Mouse (Mus musculus): ENCODE data around the gene Dlgap1. TPM values are rescaled to one million over a fixed set of nuclear protein-coding genes. Genes with fewer than 3 reads are reported as not detected.

Gene Dlgap1
- total and polyA plus RNA-seq, 2 experiments from 2014 or later, result 0.20 to 0.76 TPM

- no peak for DNase-seq (ENCODE audit: low spot score)
- 61% methylated on average over 3 of the region's 3 CpGs for WGBS
- Histone ChIP-seq H3K27me3 (ENCODE audit: control insufficient read depth, insufficient read depth, low read length) (0 out of 2 replicates have a peak, but pooled peaks cover 3% of the 10 kb centered on the region), H3K9me3 (replicated peaks; ENCODE audit: control insufficient read depth, low read length) (no peaks in the 10 kb centered on the region), H3K4me1 (ENCODE audit: control insufficient read depth, insufficient read depth) (no peaks in the 10 kb centered on the region), H3K36me3 (replicated peaks; ENCODE audit: control insufficient read depth, insufficient read depth, low read length) (no peaks in the 10 kb centered on the region), H3K4me2 (ENCODE audit: low read depth, low read length) (no peak overlapping the region), H3K4me3 (ENCODE audit: low read depth, low read length) (no peak overlapping the region), H3K9ac (replicated peaks; ENCODE audit: low read depth, low read length) (no peak overlapping the region), H3K27ac (ENCODE audit: low read depth) (no peak overlapping the region)
- ATAC-seq (ENCODE audit: insufficient read depth, low read depth), result no peak
- TF ChIP-seq EP300 (IDR thresholded peaks at IDR 0.05; ENCODE audit: low read depth), result no peak
- no peak for TF ChIP-seq CTCF (IDR thresholded peaks at IDR 0.05; ENCODE audit: low read depth)
Observed at GRCm38 (mm10) chr17:70661382-70661781, 692.5 kb downstream of the Dlgap1 start.

GRCm38 (mm10) chr17:70663992-70664391, 695.1 kb downstream of the Dlgap1 start:
- H3K27ac ChIP-seq (ENCODE audit: low read depth), result no peak overlapping the region
- H3K9me3 ChIP-seq (replicated peaks; ENCODE audit: control insufficient read depth, low read length), result no peaks in the 10 kb centered on the region
- ATAC-seq (ENCODE audit: insufficient read depth, low read depth) (no peak), DNase-seq (ENCODE audit: low spot score) (no peak)
- H3K4me1 ChIP-seq (ENCODE audit: control insufficient read depth, insufficient read depth), result no peaks in the 10 kb centered on the region
- no peaks in the 10 kb centered on the region for H3K36me3 ChIP-seq (replicated peaks; ENCODE audit: control insufficient read depth, insufficient read depth, low read length)
- H3K4me2 ChIP-seq (ENCODE audit: low read depth, low read length), result no peak overlapping the region
- WGBS, result 81% methylated on average over 6 of the region's 6 CpGs
- H3K9ac ChIP-seq (replicated peaks; ENCODE audit: low read depth, low read length), result no peak overlapping the region
- 0 out of 2 replicates have a peak, but pooled peaks cover 3% of the 10 kb centered on the region for H3K27me3 ChIP-seq (ENCODE audit: control insufficient read depth, insufficient read depth, low read length)
- H3K4me3 ChIP-seq (ENCODE audit: low read depth, low read length), result no peak overlapping the region
- TF ChIP-seq CTCF (IDR thresholded peaks at IDR 0.05; ENCODE audit: low read depth) (no peak), EP300 (IDR thresholded peaks at IDR 0.05; ENCODE audit: low read depth) (no peak)

GRCm38 (mm10) chr17:70664484-70665040, 695.7 kb downstream of the Dlgap1 start:
- DNase-seq (ENCODE audit: low spot score), result no peak
- Histone ChIP-seq H3K4me3 (ENCODE audit: low read depth, low read length) (no peak overlapping the region), H3K27ac (ENCODE audit: low read depth) (no peak overlapping the region), H3K9me3 (replicated peaks; ENCODE audit: control insufficient read depth, low read length) (no peaks in the 10 kb centered on the region), H3K36me3 (replicated peaks; ENCODE audit: control insufficient read depth, insufficient read depth, low read length) (no peaks in the 10 kb centered on the region), H3K4me1 (ENCODE audit: control insufficient read depth, insufficient read depth) (no peaks in the 10 kb centered on the region), H3K4me2 (ENCODE audit: low read depth, low read length) (no peak overlapping the region), H3K27me3 (ENCODE audit: control insufficient read depth, insufficient read depth, low read length) (0 out of 2 replicates have a peak, but pooled peaks cover 3% of the 10 kb centered on the region), H3K9ac (replicated peaks; ENCODE audit: low read depth, low read length) (no peak overlapping the region)
- TF ChIP-seq EP300 (IDR thresholded peaks at IDR 0.05; ENCODE audit: low read depth) (no peak), CTCF (IDR thresholded peaks at IDR 0.05; ENCODE audit: low read depth) (no peak)
- ATAC-seq (ENCODE audit: insufficient read depth, low read depth), result no peak

GRCm38 (mm10) chr17:70673985-70674384, 705.1 kb downstream of the Dlgap1 start:
- H3K4me1 ChIP-seq (ENCODE audit: control insufficient read depth, insufficient read depth), result no peaks in the 10 kb centered on the region
- 81% methylated on average over 13 of the region's 13 CpGs for WGBS
- no peak overlapping the region for H3K27ac ChIP-seq (ENCODE audit: low read depth)
- H3K36me3 ChIP-seq (replicated peaks; ENCODE audit: control insufficient read depth, insufficient read depth, low read length), result no peaks in the 10 kb centered on the region
- no peaks in the 10 kb centered on the region for H3K27me3 ChIP-seq (ENCODE audit: control insufficient read depth, insufficient read depth, low read length)
- H3K9ac ChIP-seq (replicated peaks; ENCODE audit: low read depth, low read length), result no peak overlapping the region
- ATAC-seq (ENCODE audit: insufficient read depth, low read depth) (no peak), DNase-seq (ENCODE audit: low spot score) (no peak)
- H3K4me3 ChIP-seq (ENCODE audit: low read depth, low read length), result no peak overlapping the region
- H3K9me3 ChIP-seq (replicated peaks; ENCODE audit: control insufficient read depth, low read length), result no peaks in the 10 kb centered on the region
- TF ChIP-seq CTCF (IDR thresholded peaks at IDR 0.05; ENCODE audit: low read depth), result no peak
- TF ChIP-seq EP300 (IDR thresholded peaks at IDR 0.05; ENCODE audit: low read depth), result no peak
- no peak overlapping the region for H3K4me2 ChIP-seq (ENCODE audit: low read depth, low read length)

- Histone ChIP-seq H3K4me2 (ENCODE audit: low read depth, low read length) (no peak overlapping the region), H3K27ac (ENCODE audit: low read depth) (no peak overlapping the region), H3K36me3 (replicated peaks; ENCODE audit: control insufficient read depth, insufficient read depth, low read length) (no peaks in the 10 kb centered on the region), H3K27me3 (ENCODE audit: control insufficient read depth, insufficient read depth, low read length) (no peaks in the 10 kb centered on the region), H3K4me1 (ENCODE audit: control insufficient read depth, insufficient read depth) (no peaks in the 10 kb centered on the region), H3K4me3 (ENCODE audit: low read depth, low read length) (no peak overlapping the region), H3K9me3 (replicated peaks; ENCODE audit: control insufficient read depth, low read length) (no peaks in the 10 kb centered on the region), H3K9ac (replicated peaks; ENCODE audit: low read depth, low read length) (no peak overlapping the region)
- ATAC-seq (ENCODE audit: insufficient read depth, low read depth) (no peak), DNase-seq (ENCODE audit: low spot score) (no peak)
- 40% methylated on average over 2 of the region's 2 CpGs for WGBS
- TF ChIP-seq CTCF (IDR thresholded peaks at IDR 0.05; ENCODE audit: low read depth), result no peak
- TF ChIP-seq EP300 (IDR thresholded peaks at IDR 0.05; ENCODE audit: low read depth), result no peak
Observed at GRCm38 (mm10) chr17:70676522-70676921, 707.6 kb downstream of the Dlgap1 start.

GRCm38 (mm10) chr17:70683561-70684167, 714.8 kb downstream of the Dlgap1 start:
- no peak overlapping the region for H3K4me2 ChIP-seq (ENCODE audit: low read depth, low read length)
- peak; percentile 33 for ATAC-seq (ENCODE audit: insufficient read depth, low read depth)

More at GRCm38 (mm10) chr17:70683561-70684167, 714.8 kb downstream of the Dlgap1 start:
- no peak for TF ChIP-seq EP300 (IDR thresholded peaks at IDR 0.05; ENCODE audit: low read depth)
- peak; percentile 94 for TF ChIP-seq CTCF (IDR thresholded peaks at IDR 0.05; ENCODE audit: low read depth)
- 13% methylated on average over 15 of the region's 15 CpGs for WGBS
- Histone ChIP-seq H3K36me3 (replicated peaks; ENCODE audit: control insufficient read depth, insufficient read depth, low read length) (no peaks in the 10 kb centered on the region), H3K9me3 (replicated peaks; ENCODE audit: control insufficient read depth, low read length) (no peaks in the 10 kb centered on the region), H3K4me3 (ENCODE audit: low read depth, low read length) (no peak overlapping the region), H3K4me1 (ENCODE audit: control insufficient read depth, insufficient read depth) (no peaks in the 10 kb centered on the region), H3K27ac (ENCODE audit: low read depth) (no peak overlapping the region), H3K27me3 (ENCODE audit: control insufficient read depth, insufficient read depth, low read length) (no peaks in the 10 kb centered on the region), H3K9ac (replicated peaks; ENCODE audit: low read depth, low read length) (no peak overlapping the region)
- peak; percentile 53 for DNase-seq (ENCODE audit: low spot score)
